Mouse (Mus musculus): ENCODE measurements around the gene Rassf1. TPM values are rescaled to one million over a fixed set of nuclear protein-coding genes. Genes with fewer than 3 reads are reported as not detected.
A peak's percentile ranks its signal among the peaks of the same experiment; 100 is the strongest.
"Not testable (repeated sequence)": the region's sequence is repeated elsewhere in the genome, so short reads cannot be mapped to it uniquely, and the experiment has no call there.

Gene Rassf1
- polyA plus RNA-seq, 1 experiment from 2014 or later = 53.2 TPM

GRCm38 (mm10) chr9:107570845-107571244 lies 19.5 kb downstream of the Rassf1 start:
- Histone ChIP-seq H3K4me3 (ENCODE audit: low read length) (peak overlapping the region; percentile 67), H3K9me3 (ENCODE audit: control insufficient read depth, low read length) (no peaks in the 10 kb centered on the region), H3K4me2 (replicated peaks; ENCODE audit: low read depth, low read length) (peak overlapping the region; percentile 83), H3K4me1 (ENCODE audit: control insufficient read depth, insufficient read depth, low read length) (peaks cover 24% of the 10 kb centered on the region), H3K27me3 (ENCODE audit: control insufficient read depth, insufficient read depth, low read length) (no peaks in the 10 kb centered on the region), H3K9ac (ENCODE audit: low read depth, low read length) (peak overlapping the region; percentile 78; the same call in 1 of the 2 replicates), H3K36me3 (ENCODE audit: control insufficient read depth, insufficient read depth, low read length) (peaks cover 40% of the 10 kb centered on the region), H3K27ac (ENCODE audit: low read depth, low read length) (no peak overlapping the region)
- no peak for ATAC-seq (ENCODE audit: low FRiP score, low TSS enrichment)
- WGBS = 91% methylated on average over 21 of the region's 21 CpGs

GRCm38 (mm10) chr9:107571534-107572326 lies 20.4 kb downstream of the Rassf1 start:
- H3K4me2 ChIP-seq (replicated peaks; ENCODE audit: low read depth, low read length) = no peak overlapping the region; the same call in 1 of the 2 replicates
- H3K27ac ChIP-seq (ENCODE audit: low read depth, low read length) = no peak overlapping the region
- no peak for ATAC-seq (ENCODE audit: low FRiP score, low TSS enrichment)
- peaks cover 32% of the 10 kb centered on the region for H3K4me1 ChIP-seq (ENCODE audit: control insufficient read depth, insufficient read depth, low read length)
- H3K27me3 ChIP-seq (ENCODE audit: control insufficient read depth, insufficient read depth, low read length) = no peaks in the 10 kb centered on the region
- no peak overlapping the region for H3K4me3 ChIP-seq (ENCODE audit: low read length)
- H3K9ac ChIP-seq (ENCODE audit: low read depth, low read length) = no peak overlapping the region
- peaks cover 37% of the 10 kb centered on the region for H3K36me3 ChIP-seq (ENCODE audit: control insufficient read depth, insufficient read depth, low read length)
- 92% methylated on average over 22 of the region's 22 CpGs for WGBS
- no peaks in the 10 kb centered on the region for H3K9me3 ChIP-seq (ENCODE audit: control insufficient read depth, low read length)

GRCm38 (mm10) chr9:107572327-107572662 lies 20.9 kb downstream of the Rassf1 start:
- WGBS = 98% methylated on average over 2 of the region's 2 CpGs
- no peak for ATAC-seq (ENCODE audit: low FRiP score, low TSS enrichment)
- H3K4me1 ChIP-seq (ENCODE audit: control insufficient read depth, insufficient read depth, low read length) = peaks cover 37% of the 10 kb centered on the region

GRCm38 (mm10) chr9:107573774-107574173 lies 22.4 kb downstream of the Rassf1 start:
- not testable (repeated sequence) for H3K27me3 ChIP-seq (ENCODE audit: control insufficient read depth, insufficient read depth, low read length); H3K9me3 ChIP-seq (ENCODE audit: control insufficient read depth, low read length); ATAC-seq (ENCODE audit: low FRiP score, low TSS enrichment); H3K4me2 ChIP-seq (replicated peaks; ENCODE audit: low read depth, low read length); H3K27ac ChIP-seq (ENCODE audit: low read depth, low read length); H3K9ac ChIP-seq (ENCODE audit: low read depth, low read length); H3K4me3 ChIP-seq (ENCODE audit: low read length)
- Histone ChIP-seq H3K36me3 (ENCODE audit: control insufficient read depth, insufficient read depth, low read length) (peaks cover 37% of the 10 kb centered on the region), H3K4me1 (ENCODE audit: control insufficient read depth, insufficient read depth, low read length) (peaks cover 36% of the 10 kb centered on the region)
- 86% methylated on average over 6 of the region's 6 CpGs for WGBS

More at GRCm38 (mm10) chr9:107572327-107572662, 20.9 kb downstream of the Rassf1 start:
- Histone ChIP-seq H3K36me3 (ENCODE audit: control insufficient read depth, insufficient read depth, low read length) (peaks cover 37% of the 10 kb centered on the region), H3K4me2 (replicated peaks; ENCODE audit: low read depth, low read length) (no peak overlapping the region), H3K27me3 (ENCODE audit: control insufficient read depth, insufficient read depth, low read length) (no peaks in the 10 kb centered on the region), H3K4me3 (ENCODE audit: low read length) (no peak overlapping the region), H3K27ac (ENCODE audit: low read depth, low read length) (no peak overlapping the region), H3K9ac (ENCODE audit: low read depth, low read length) (no peak overlapping the region), H3K9me3 (ENCODE audit: control insufficient read depth, low read length) (no peaks in the 10 kb centered on the region)

GRCm38 (mm10) chr9:107575579-107576356 lies 24.4 kb downstream of the Rassf1 start:
- Histone ChIP-seq H3K9ac (ENCODE audit: low read depth, low read length) (no peak overlapping the region; the same call in 1 of the 2 replicates), H3K4me2 (replicated peaks; ENCODE audit: low read depth, low read length) (no peak overlapping the region), H3K4me3 (ENCODE audit: low read length) (no peak overlapping the region), H3K36me3 (ENCODE audit: control insufficient read depth, insufficient read depth, low read length) (peaks cover 34% of the 10 kb centered on the region), H3K9me3 (ENCODE audit: control insufficient read depth, low read length) (no peaks in the 10 kb centered on the region), H3K27me3 (ENCODE audit: control insufficient read depth, insufficient read depth, low read length) (no peaks in the 10 kb centered on the region), H3K4me1 (ENCODE audit: control insufficient read depth, insufficient read depth, low read length) (peaks cover 31% of the 10 kb centered on the region), H3K27ac (ENCODE audit: low read depth, low read length) (peak overlapping the region; percentile 76; the same call in 1 of the 2 replicates)
- ATAC-seq (ENCODE audit: low FRiP score, low TSS enrichment) = no peak
- WGBS = 80% methylated on average over 14 of the region's 14 CpGs

GRCm38 (mm10) chr9:107576357-107577107 lies 25.2 kb downstream of the Rassf1 start, which contains the start of gene Hyal1:
Gene Hyal1, plus strand, starts transcription at chr9:107576927.
- H3K9ac ChIP-seq (ENCODE audit: low read depth, low read length) = peak within 1 kb of the TSS; percentile 53
- H3K4me3 ChIP-seq (ENCODE audit: low read length) = peak within 1 kb of the TSS; percentile 40
- H3K4me1 ChIP-seq (ENCODE audit: control insufficient read depth, insufficient read depth, low read length) = peaks cover 29% of the 10 kb centered on the region
- peak; percentile 67 for ATAC-seq (ENCODE audit: low FRiP score, low TSS enrichment)
- H3K36me3 ChIP-seq (ENCODE audit: control insufficient read depth, insufficient read depth, low read length) = peaks cover 26% of the 10 kb centered on the region
- WGBS = 25% methylated on average over 16 of the region's 16 CpGs
- no peaks in the 10 kb centered on the region for H3K9me3 ChIP-seq (ENCODE audit: control insufficient read depth, low read length)
- H3K27me3 ChIP-seq (ENCODE audit: control insufficient read depth, insufficient read depth, low read length) = no peaks in the 10 kb centered on the region
- H3K27ac ChIP-seq (ENCODE audit: low read depth, low read length) = peak within 1 kb of the TSS; percentile 76
- peak within 1 kb of the TSS; percentile 58 for H3K4me2 ChIP-seq (replicated peaks; ENCODE audit: low read depth, low read length)

GRCm38 (mm10) chr9:107577871-107578270 lies 26.5 kb downstream of the Rassf1 start:
- Histone ChIP-seq H3K4me2 (replicated peaks; ENCODE audit: low read depth, low read length) (peak overlapping the region; percentile 58; the same call in 1 of the 2 replicates), H3K4me1 (ENCODE audit: control insufficient read depth, insufficient read depth, low read length) (peaks cover 34% of the 10 kb centered on the region), H3K4me3 (ENCODE audit: low read length) (no peak overlapping the region), H3K9ac (ENCODE audit: low read depth, low read length) (0 out of 2 replicates have a peak overlapping the region, but pooled peaks have one; percentile 53), H3K27ac (ENCODE audit: low read depth, low read length) (no peak overlapping the region), H3K9me3 (ENCODE audit: control insufficient read depth, low read length) (no peaks in the 10 kb centered on the region), H3K36me3 (ENCODE audit: control insufficient read depth, insufficient read depth, low read length) (peaks cover 13% of the 10 kb centered on the region), H3K27me3 (ENCODE audit: control insufficient read depth, insufficient read depth, low read length) (no peaks in the 10 kb centered on the region)
- 94% methylated on average over 10 of the region's 10 CpGs for WGBS
- no peak for ATAC-seq (ENCODE audit: low FRiP score, low TSS enrichment)

- Histone ChIP-seq H3K27me3 (ENCODE audit: control insufficient read depth, insufficient read depth, low read length) (no peaks in the 10 kb centered on the region), H3K36me3 (ENCODE audit: control insufficient read depth, insufficient read depth, low read length) (peaks cover 12% of the 10 kb centered on the region; the same call in 1 of the 2 replicates), H3K9ac (ENCODE audit: low read depth, low read length) (0 out of 2 replicates have a peak within 1 kb of the TSS, but pooled peaks have one; percentile 53), H3K27ac (ENCODE audit: low read depth, low read length) (no peak within 1 kb of the TSS), H3K4me1 (ENCODE audit: control insufficient read depth, insufficient read depth, low read length) (peaks cover 34% of the 10 kb centered on the region), H3K4me2 (replicated peaks; ENCODE audit: low read depth, low read length) (peak within 1 kb of the TSS; percentile 58; the same call in 1 of the 2 replicates), H3K9me3 (ENCODE audit: control insufficient read depth, low read length) (no peaks in the 10 kb centered on the region), H3K4me3 (ENCODE audit: low read length) (no peak within 1 kb of the TSS)
- ATAC-seq (ENCODE audit: low FRiP score, low TSS enrichment) = no peak
- 86% methylated on average over 3 of the region's 3 CpGs for WGBS
These were observed 27.2 kb downstream of the Rassf1 start, which contains the start of gene Naa80 for GRCm38 (mm10) chr9:107578587-107578986. Gene Naa80, plus strand, starts transcription at chr9:107578887.

Measured in kidney, embryonic 14.5 days (tissue).